Mouse (Mus musculus): ENCODE results near the gene Gabbr2. TPM values are rescaled to one million over a fixed set of nuclear protein-coding genes. Genes with fewer than 3 reads are reported as not detected.

Gene Gabbr2
- total RNA-seq, 2 experiments from 2014 or later: 0.27 to 0.35 TPM

GRCm38 (mm10) chr4:46989842-46990241 is 1.8 kb downstream of the Gabbr2 start:
- no peak for DNase-seq (ENCODE audit: low spot score in 2 of 2)

DNA sequence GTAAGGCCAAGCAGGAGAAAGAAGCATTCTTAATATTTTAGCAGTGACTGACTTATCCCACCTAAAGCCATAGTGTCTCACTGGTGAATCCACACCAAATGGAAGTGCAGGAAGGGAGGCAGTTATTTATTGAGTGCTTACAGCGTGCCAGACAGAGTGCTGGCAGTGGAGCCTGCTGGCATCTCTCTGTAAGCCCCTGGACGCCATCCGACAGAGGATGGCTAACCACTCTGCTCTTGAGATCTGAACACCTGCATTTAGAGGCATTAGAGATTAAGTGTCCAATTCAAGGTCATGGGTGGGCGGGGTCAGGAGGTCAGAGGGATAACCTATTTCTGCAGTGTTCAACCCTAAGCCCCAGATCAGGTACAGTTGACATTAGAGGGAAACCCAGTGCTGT is 2.8 kb downstream of the Gabbr2 start:
- DNase-seq (ENCODE audit: low spot score in 2 of 2): no peak

DNA sequence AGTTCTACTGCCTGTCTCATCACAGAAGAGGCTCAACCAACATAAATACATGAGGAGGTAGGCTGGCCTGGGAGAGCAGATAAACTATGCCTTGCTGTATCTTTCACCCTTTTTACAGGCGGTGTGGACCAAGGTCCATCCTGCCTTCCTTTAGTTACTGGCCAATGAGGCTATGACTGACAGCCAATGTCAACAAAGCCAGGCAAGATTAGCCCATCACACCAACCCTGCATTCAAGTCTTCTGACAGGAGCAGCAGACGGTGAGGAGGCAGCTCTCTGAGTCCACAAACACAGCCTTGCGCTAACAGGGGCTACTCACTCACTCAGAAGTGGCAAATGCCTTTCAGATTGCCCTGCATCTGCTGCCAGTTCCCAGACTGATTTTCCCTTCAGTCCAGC is 3.4 kb downstream of the Gabbr2 start:
- DNase-seq (ENCODE audit: low spot score in 2 of 2): no peak

DNA sequence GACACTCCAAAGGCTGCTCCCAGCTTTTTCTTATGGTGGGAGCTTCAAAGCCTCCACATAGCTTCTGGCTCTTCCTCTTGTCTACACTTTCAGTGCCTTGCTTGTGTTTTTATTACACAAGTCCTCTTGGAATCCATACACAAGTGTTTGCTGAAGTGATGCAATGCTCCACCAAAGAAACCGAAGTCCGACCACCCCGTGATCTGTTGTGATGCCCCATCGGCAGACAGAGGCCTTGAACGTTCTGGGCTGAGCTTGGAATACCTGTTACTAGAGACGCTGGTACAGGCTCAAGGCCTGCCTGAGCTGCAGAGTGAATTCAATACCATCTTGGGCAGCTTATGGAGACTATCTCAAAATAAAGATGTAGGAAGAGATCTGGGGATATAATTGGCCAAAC is 3.9 kb downstream of the Gabbr2 start:
- no peak for DNase-seq (ENCODE audit: low spot score in 2 of 2)

GRCm38 (mm10) chr4:46986054-46986453 is 5.6 kb downstream of the Gabbr2 start:
- DNase-seq (ENCODE audit: low spot score in 2 of 2): no peak

- no peak for DNase-seq (ENCODE audit: low spot score in 2 of 2)
Measured at GRCm38 (mm10) chr4:46982912-46983311, 8.8 kb downstream of the Gabbr2 start.

GRCm38 (mm10) chr4:46982094-46982493 is 9.6 kb downstream of the Gabbr2 start:
- DNase-seq (ENCODE audit: low spot score in 2 of 2): no peak

DNA sequence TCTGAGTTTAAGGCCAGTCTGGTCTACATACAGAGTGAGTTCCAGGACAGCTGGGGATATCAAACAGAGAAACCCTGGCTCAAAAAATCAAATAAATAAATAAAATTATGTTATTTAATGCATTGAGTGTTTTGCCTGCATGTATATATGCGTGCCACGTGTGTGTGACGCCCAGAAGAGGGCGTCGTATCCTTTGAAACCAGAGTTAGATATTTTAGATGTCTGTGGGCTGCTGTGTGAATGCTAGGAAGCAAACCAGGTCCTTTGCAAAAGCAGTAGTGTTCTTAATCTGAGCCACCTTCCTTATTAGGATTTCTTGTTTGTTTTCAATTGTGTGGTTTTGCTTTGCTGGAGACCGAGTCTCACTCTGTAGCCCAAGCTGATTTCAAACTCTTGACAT is 13.3 kb downstream of the Gabbr2 start:
- DNase-seq (ENCODE audit: low spot score in 2 of 2): no peak

- DNase-seq (ENCODE audit: low spot score in 2 of 2): no peak
Measured at GRCm38 (mm10) chr4:46977161-46977560, 14.5 kb downstream of the Gabbr2 start.

- DNase-seq (ENCODE audit: low spot score in 2 of 2): no peak
Measured at GRCm38 (mm10) chr4:46976671-46977071, 15.0 kb downstream of the Gabbr2 start.

- no peak for DNase-seq (ENCODE audit: low spot score in 2 of 2)
Measured at GRCm38 (mm10) chr4:46973322-46973721, 18.4 kb downstream of the Gabbr2 start.

DNA sequence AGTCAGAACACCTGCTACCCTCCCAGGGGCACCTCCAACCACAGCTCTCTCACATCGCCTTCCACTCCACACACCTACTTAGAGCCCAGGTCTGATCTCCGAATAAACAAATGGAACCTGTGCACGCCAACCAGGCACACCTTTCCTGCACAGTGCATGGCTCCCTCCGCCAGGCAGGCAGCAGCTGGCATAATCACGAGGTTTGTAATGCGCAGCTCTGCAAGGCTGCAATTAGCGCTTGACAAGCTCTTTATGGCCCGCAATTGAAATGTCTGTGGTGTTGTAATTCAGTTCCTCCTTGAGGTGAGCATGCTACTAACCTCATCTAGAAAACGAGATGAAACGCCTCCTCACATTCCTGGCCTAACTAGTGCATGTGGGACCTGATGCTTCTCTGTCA is 23.7 kb downstream of the Gabbr2 start:
- no peak for DNase-seq (ENCODE audit: low spot score in 2 of 2)

DNA sequence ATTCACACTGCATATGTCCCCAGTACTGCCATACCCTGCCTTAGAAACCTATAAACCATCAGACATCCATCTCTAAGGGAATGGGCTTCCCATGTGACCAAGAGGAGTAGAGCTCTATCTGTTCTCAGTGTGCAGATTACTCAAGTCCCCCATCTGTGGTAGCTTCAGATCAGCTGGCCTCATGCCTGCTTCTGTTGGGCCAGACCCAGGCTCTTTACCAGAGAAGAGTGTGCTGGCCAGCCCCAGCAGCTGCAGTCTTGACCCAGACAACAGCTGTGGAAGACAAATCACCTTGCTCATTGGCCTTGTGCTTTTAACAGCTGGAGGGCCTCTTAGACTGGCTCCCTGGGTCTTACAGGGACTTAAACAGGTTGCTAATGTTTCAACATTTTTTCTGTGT is 25.1 kb downstream of the Gabbr2 start:
- no peak for DNase-seq (ENCODE audit: low spot score in 2 of 2)

GRCm38 (mm10) chr4:46961403-46961802 is 30.3 kb downstream of the Gabbr2 start:
- no peak for DNase-seq (ENCODE audit: low spot score in 2 of 2)

DNA sequence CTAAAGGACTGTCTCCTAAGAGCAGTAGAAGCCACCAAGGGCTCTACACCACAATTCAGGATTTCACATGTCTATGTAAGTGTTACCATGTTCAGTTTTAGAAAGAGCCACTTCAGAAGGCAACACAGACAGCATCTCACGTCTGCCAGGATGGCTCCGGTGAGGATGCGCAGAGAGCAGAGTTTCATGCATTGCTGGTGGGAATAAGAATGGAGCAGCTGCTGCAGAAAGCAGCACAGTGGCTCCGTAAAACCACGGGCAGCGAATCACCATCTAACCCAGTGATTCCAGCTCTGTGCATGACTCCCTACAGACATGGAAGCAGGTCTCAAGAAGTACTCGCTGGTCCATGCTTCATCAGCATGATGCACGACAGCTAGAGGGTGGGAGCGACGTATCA is 31.5 kb downstream of the Gabbr2 start:
- no peak for DNase-seq (ENCODE audit: low spot score in 2 of 2)

DNA sequence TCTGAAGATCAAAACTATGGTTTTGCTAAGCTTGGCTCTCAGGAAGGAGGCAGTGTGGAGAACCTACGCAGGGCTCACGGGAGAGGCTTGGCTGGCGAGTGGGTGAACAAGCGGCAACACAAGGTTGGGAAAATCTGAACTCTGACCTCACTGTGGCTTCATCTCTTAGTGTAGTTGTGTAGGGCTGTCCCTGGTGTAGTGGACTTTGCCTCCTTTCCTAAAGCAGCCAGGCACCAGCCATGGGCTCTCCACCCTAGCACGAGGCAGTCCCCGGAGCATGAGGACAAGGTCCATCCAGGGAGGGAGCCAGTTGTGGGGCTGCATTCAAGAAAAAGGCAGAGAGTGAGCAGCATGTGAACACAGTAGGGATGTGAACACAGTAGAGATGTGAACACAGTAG is 31.9 kb downstream of the Gabbr2 start:
- no peak for DNase-seq (ENCODE audit: low spot score in 2 of 2)

- no peak for DNase-seq (ENCODE audit: low spot score in 2 of 2)
Measured at GRCm38 (mm10) chr4:46957955-46958354, 33.7 kb downstream of the Gabbr2 start.

DNA sequence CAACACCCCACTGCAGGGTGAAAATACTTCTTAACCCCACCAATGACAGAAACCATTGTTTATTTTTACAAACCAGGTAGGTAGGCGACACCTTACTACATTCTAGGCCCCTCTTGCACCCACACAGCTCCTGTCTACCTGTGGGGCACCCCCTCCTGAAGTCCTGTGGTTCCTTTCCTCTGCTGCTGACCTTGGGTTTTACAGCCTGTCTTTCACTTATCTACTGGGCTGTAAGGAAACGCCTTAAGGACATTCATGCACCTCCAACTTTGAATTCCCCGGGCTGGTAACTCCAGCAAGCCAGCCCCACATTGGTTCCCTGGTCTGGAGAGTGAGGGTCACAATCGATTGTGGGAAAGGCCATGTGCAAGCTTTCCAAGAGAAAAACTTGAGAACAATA is 34.7 kb downstream of the Gabbr2 start:
- DNase-seq (ENCODE audit: low spot score in 2 of 2): no peak

DNA sequence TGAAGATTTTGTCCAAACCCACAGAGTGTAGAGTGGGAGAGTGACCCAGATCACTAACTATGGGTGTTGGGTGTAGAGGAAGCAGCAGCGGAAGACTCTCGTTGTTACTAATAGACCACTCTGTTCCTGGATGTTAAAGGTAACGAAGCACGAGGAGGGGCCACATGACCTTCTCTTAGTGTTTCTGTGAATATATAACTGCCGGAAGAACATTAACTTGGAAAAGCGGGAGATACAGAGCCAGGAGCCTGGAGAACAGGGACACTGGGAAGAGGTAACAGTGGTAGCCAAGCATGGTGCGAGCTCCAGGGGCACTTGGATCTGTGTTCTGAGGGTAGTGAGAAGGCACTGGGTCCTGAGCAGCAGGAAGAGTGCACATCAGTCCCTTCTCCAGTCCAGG is 38.7 kb downstream of the Gabbr2 start:
- no peak for DNase-seq (ENCODE audit: low spot score in 2 of 2)

DNA sequence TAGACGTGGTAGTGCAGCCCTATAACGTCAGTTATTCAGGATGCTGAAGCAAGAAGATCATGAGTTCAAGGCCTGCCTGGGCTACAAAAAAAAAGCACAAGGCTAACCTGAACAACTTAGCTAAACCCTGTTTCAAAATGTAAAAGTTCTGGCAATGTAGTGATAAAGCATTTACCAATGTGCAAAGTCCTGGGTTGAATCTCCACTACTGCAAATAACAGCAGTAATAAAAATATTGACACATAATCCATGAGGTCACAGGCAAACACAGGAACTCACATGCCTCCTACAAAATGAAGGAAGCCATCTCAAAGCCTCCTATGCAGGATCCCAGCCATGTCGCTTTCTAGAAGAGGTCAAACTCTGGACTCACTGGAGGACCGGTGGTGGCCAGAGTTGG is 39.1 kb downstream of the Gabbr2 start:
- no peak for DNase-seq (ENCODE audit: low spot score in 2 of 2)

DNA sequence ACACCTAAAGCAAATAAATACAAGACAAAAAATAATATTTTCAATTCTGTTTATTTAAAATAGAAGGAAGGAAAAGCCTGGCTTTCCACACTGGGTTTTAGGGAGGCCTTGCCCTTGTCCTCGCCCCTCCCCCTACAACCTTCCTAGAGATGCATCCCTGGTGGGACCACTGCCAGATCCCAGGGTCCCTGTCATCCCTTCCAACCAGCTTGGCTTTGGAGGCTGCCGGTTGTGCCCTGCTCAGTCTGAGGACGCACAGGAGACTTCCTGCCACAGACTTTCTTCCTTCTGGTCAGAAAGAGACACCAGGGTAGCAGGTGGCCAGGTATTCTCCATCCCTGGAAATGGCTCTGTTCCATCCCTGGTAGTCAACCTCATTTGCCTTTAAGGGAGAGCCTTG is 57.4 kb downstream of the Gabbr2 start:
- DNase-seq (ENCODE audit: low spot score in 2 of 2): no peak

- no peak for DNase-seq (ENCODE audit: low spot score in 2 of 2)
Measured at GRCm38 (mm10) chr4:46933590-46933989, 58.1 kb downstream of the Gabbr2 start.

DNA sequence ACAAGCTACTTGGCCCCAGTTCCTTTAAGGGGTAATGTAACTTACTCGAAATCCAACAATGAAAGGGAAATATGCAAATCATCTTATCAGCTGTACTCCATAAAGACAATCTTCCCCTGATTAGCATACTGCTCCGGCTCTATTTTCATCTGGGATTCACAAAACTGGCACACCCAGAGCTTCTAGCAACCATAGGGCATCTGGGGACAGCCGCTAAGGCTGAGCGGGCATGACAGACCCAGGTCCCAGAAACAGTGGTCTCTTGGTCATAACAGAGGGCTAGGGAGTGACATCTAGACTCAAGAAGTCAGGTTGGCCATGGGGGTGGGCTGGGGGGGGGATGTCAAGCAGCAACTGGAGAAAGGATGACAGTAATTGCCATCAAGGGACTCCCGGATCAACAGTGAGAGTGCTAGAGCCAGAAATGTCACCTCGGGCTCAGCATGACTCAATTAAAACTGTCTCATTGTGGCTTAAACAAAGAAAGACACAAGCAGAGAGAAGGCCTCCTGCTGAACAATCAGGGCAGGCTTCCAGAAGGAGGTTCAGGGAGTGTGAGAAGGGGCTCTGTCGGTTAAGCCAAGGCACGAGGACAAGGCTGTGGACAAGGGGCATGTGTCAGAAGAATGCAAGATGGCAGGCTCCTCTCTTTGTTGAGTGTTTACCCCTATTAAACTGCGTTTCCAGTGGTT is 59.8 kb downstream of the Gabbr2 start:
- no peak for DNase-seq (ENCODE audit: low spot score in 2 of 2)

- no peak for DNase-seq (ENCODE audit: low spot score in 2 of 2)
Measured at GRCm38 (mm10) chr4:46928112-46928511, 63.6 kb downstream of the Gabbr2 start.
